Mouse (Mus musculus): Measurements from ENCODE around the gene Lce1b. TPM values are rescaled to one million over a fixed set of nuclear protein-coding genes. Genes with fewer than 3 reads are reported as not detected.
"Not testable (repeated sequence)": the region's sequence is repeated elsewhere in the genome, so short reads cannot be mapped to it uniquely, and the experiment has no call there.

The Lce1b gene
- not detected in 2 replicates for polyA plus RNA-seq (2015; fragmentation: Nextera tagmentation; extraction: Ambion mirVana)

GRCm38 (mm10) chr3:92656826-92657225 is at the start of gene Lce1b:
Gene Lce1b (minus strand): TSS chr3:92656926.
- Histone ChIP-seq H3K4me2 (ENCODE audit: low read depth, low read length) (no peak within 1 kb of the TSS), H3K4me1 (replicated peaks; ENCODE audit: control insufficient read depth, insufficient read depth, low read length) (no peaks in the 10 kb centered on the region), H3K27me3 (ENCODE audit: control insufficient read depth, insufficient read depth, low read depth, low read length) (no peaks in the 10 kb centered on the region), H3K36me3 (ENCODE audit: control insufficient read depth, insufficient read depth, low read length) (no peaks in the 10 kb centered on the region), H3K27ac (ENCODE audit: low read length) (no peak within 1 kb of the TSS), H3K9ac (ENCODE audit: low read length) (no peak within 1 kb of the TSS), H3K9me3 (ENCODE audit: control insufficient read depth, low read length) (no peaks in the 10 kb centered on the region), H3K4me3 (ENCODE audit: low read length) (no peak within 1 kb of the TSS)
- no peak for ATAC-seq (ENCODE audit: low read depth)

- Histone ChIP-seq H3K36me3 (ENCODE audit: control insufficient read depth, insufficient read depth, low read length) (no peaks in the 10 kb centered on the region), H3K4me3 (ENCODE audit: low read length) (no peak overlapping the region), H3K9ac (ENCODE audit: low read length) (no peak overlapping the region), H3K27me3 (ENCODE audit: control insufficient read depth, insufficient read depth, low read depth, low read length) (no peaks in the 10 kb centered on the region), H3K4me1 (replicated peaks; ENCODE audit: control insufficient read depth, insufficient read depth, low read length) (no peaks in the 10 kb centered on the region), H3K9me3 (ENCODE audit: control insufficient read depth, low read length) (no peaks in the 10 kb centered on the region), H3K27ac (ENCODE audit: low read length) (no peak overlapping the region), H3K4me2 (ENCODE audit: low read depth, low read length) (no peak overlapping the region)
- ATAC-seq (ENCODE audit: low read depth) = no peak
- WGBS = 0% methylated on average over 1 of the region's 1 CpGs
These were observed 37.9 kb upstream of the Lce1b start for GRCm38 (mm10) chr3:92694613-92695012.

- no peaks in the 10 kb centered on the region for H3K4me1 ChIP-seq (replicated peaks; ENCODE audit: control insufficient read depth, insufficient read depth, low read length)
- no peaks in the 10 kb centered on the region for H3K9me3 ChIP-seq (ENCODE audit: control insufficient read depth, low read length)
- H3K36me3 ChIP-seq (ENCODE audit: control insufficient read depth, insufficient read depth, low read length) = no peaks in the 10 kb centered on the region
- H3K27ac ChIP-seq (ENCODE audit: low read length) = no peak overlapping the region
- H3K9ac ChIP-seq (ENCODE audit: low read length) = no peak overlapping the region
- H3K4me2 ChIP-seq (ENCODE audit: low read depth, low read length) = no peak overlapping the region
- no peak overlapping the region for H3K4me3 ChIP-seq (ENCODE audit: low read length)
- no peaks in the 10 kb centered on the region for H3K27me3 ChIP-seq (ENCODE audit: control insufficient read depth, insufficient read depth, low read depth, low read length)
- ATAC-seq (ENCODE audit: low read depth) = no peak
These were observed 35.0 kb upstream of the Lce1b start for GRCm38 (mm10) chr3:92691688-92692087.

GRCm38 (mm10) chr3:92689154-92689553 is 32.4 kb upstream of the Lce1b start:
- not testable (repeated sequence) for H3K9me3 ChIP-seq (ENCODE audit: control insufficient read depth, low read length); H3K27ac ChIP-seq (ENCODE audit: low read length); H3K4me1 ChIP-seq (replicated peaks; ENCODE audit: control insufficient read depth, insufficient read depth, low read length); H3K4me2 ChIP-seq (ENCODE audit: low read depth, low read length); H3K4me3 ChIP-seq (ENCODE audit: low read length); H3K9ac ChIP-seq (ENCODE audit: low read length); H3K27me3 ChIP-seq (ENCODE audit: control insufficient read depth, insufficient read depth, low read depth, low read length); H3K36me3 ChIP-seq (ENCODE audit: control insufficient read depth, insufficient read depth, low read length); ATAC-seq (ENCODE audit: low read depth)
- 59% methylated on average over 16 of the region's 16 CpGs for WGBS

- no peak within 1 kb of the TSS for H3K27ac ChIP-seq (ENCODE audit: low read length)
- WGBS = 42% methylated on average over 2 of the region's 2 CpGs
- ATAC-seq (ENCODE audit: low read depth) = no peak
These were observed 30.4 kb upstream of the Lce1b start, which contains the start of gene Lce1d for GRCm38 (mm10) chr3:92687110-92687509. Gene Lce1d (minus strand): TSS chr3:92687210.

GRCm38 (mm10) chr3:92678947-92679346 is 22.2 kb upstream of the Lce1b start, which contains the start of gene Lce1c:
Gene Lce1c (plus strand): TSS chr3:92679247.
- no peak within 1 kb of the TSS for H3K27ac ChIP-seq (ENCODE audit: low read length)
- ATAC-seq (ENCODE audit: low read depth) = no peak
- H3K4me3 ChIP-seq (ENCODE audit: low read length) = no peak within 1 kb of the TSS
- 77% methylated on average over 4 of the region's 4 CpGs for WGBS
- no peak within 1 kb of the TSS for H3K9ac ChIP-seq (ENCODE audit: low read length)
- H3K36me3 ChIP-seq (ENCODE audit: control insufficient read depth, insufficient read depth, low read length) = no peaks in the 10 kb centered on the region
- no peaks in the 10 kb centered on the region for H3K4me1 ChIP-seq (replicated peaks; ENCODE audit: control insufficient read depth, insufficient read depth, low read length)
- H3K9me3 ChIP-seq (ENCODE audit: control insufficient read depth, low read length) = no peaks in the 10 kb centered on the region
- no peak within 1 kb of the TSS for H3K4me2 ChIP-seq (ENCODE audit: low read depth, low read length)
- no peaks in the 10 kb centered on the region for H3K27me3 ChIP-seq (ENCODE audit: control insufficient read depth, insufficient read depth, low read depth, low read length)

More at GRCm38 (mm10) chr3:92687110-92687509, 30.4 kb upstream of the Lce1b start, which contains the start of gene Lce1d:
- Histone ChIP-seq H3K4me2 (ENCODE audit: low read depth, low read length) (no peak within 1 kb of the TSS), H3K36me3 (ENCODE audit: control insufficient read depth, insufficient read depth, low read length) (no peaks in the 10 kb centered on the region), H3K27me3 (ENCODE audit: control insufficient read depth, insufficient read depth, low read depth, low read length) (no peaks in the 10 kb centered on the region), H3K9ac (ENCODE audit: low read length) (no peak within 1 kb of the TSS), H3K4me3 (ENCODE audit: low read length) (no peak within 1 kb of the TSS), H3K4me1 (replicated peaks; ENCODE audit: control insufficient read depth, insufficient read depth, low read length) (no peaks in the 10 kb centered on the region), H3K9me3 (ENCODE audit: control insufficient read depth, low read length) (no peaks in the 10 kb centered on the region)

- Histone ChIP-seq H3K27ac (ENCODE audit: low read length) (no peak within 1 kb of the TSS), H3K9ac (ENCODE audit: low read length) (no peak within 1 kb of the TSS), H3K4me2 (ENCODE audit: low read depth, low read length) (no peak within 1 kb of the TSS), H3K9me3 (ENCODE audit: control insufficient read depth, low read length) (no peaks in the 10 kb centered on the region), H3K27me3 (ENCODE audit: control insufficient read depth, insufficient read depth, low read depth, low read length) (no peaks in the 10 kb centered on the region), H3K4me3 (ENCODE audit: low read length) (no peak within 1 kb of the TSS), H3K36me3 (ENCODE audit: control insufficient read depth, insufficient read depth, low read length) (no peaks in the 10 kb centered on the region), H3K4me1 (replicated peaks; ENCODE audit: control insufficient read depth, insufficient read depth, low read length) (no peaks in the 10 kb centered on the region)
- ATAC-seq (ENCODE audit: low read depth) = no peak
These were observed 13.5 kb upstream of the Lce1b start, which contains the start of gene Lce1a2 for GRCm38 (mm10) chr3:92670215-92670614. Gene Lce1a2 (minus strand): TSS chr3:92670315.

GRCm38 (mm10) chr3:92648207-92648606 is 8.5 kb downstream of the Lce1b start, which contains the start of gene Lce1a1:
Gene Lce1a1 (minus strand): TSS chr3:92648307.
- no peak for ATAC-seq (ENCODE audit: low read depth)

GRCm38 (mm10) chr3:92639854-92640253 is 16.9 kb downstream of the Lce1b start:
- Histone ChIP-seq H3K9me3 (ENCODE audit: control insufficient read depth, low read length) (no peaks in the 10 kb centered on the region), H3K4me3 (ENCODE audit: low read length) (no peak overlapping the region), H3K4me1 (replicated peaks; ENCODE audit: control insufficient read depth, insufficient read depth, low read length) (no peaks in the 10 kb centered on the region), H3K36me3 (ENCODE audit: control insufficient read depth, insufficient read depth, low read length) (no peaks in the 10 kb centered on the region), H3K9ac (ENCODE audit: low read length) (no peak overlapping the region), H3K4me2 (ENCODE audit: low read depth, low read length) (no peak overlapping the region), H3K27me3 (ENCODE audit: control insufficient read depth, insufficient read depth, low read depth, low read length) (no peaks in the 10 kb centered on the region), H3K27ac (ENCODE audit: low read length) (no peak overlapping the region)
- ATAC-seq (ENCODE audit: low read depth) = no peak
- 89% methylated on average over 15 of the region's 15 CpGs for WGBS

More at GRCm38 (mm10) chr3:92648207-92648606, 8.5 kb downstream of the Lce1b start, which contains the start of gene Lce1a1:
- Histone ChIP-seq H3K27me3 (ENCODE audit: control insufficient read depth, insufficient read depth, low read depth, low read length) (no peaks in the 10 kb centered on the region), H3K9ac (ENCODE audit: low read length) (no peak within 1 kb of the TSS), H3K4me2 (ENCODE audit: low read depth, low read length) (no peak within 1 kb of the TSS), H3K4me1 (replicated peaks; ENCODE audit: control insufficient read depth, insufficient read depth, low read length) (no peaks in the 10 kb centered on the region), H3K27ac (ENCODE audit: low read length) (no peak within 1 kb of the TSS), H3K36me3 (ENCODE audit: control insufficient read depth, insufficient read depth, low read length) (no peaks in the 10 kb centered on the region), H3K4me3 (ENCODE audit: low read length) (no peak within 1 kb of the TSS), H3K9me3 (ENCODE audit: control insufficient read depth, low read length) (no peaks in the 10 kb centered on the region)
- 73% methylated on average over 1 of the region's 1 CpGs for WGBS

GRCm38 (mm10) chr3:92638653-92638991 is 18.1 kb downstream of the Lce1b start:
- Histone ChIP-seq H3K4me3 (ENCODE audit: low read length) (no peak overlapping the region), H3K27ac (ENCODE audit: low read length) (no peak overlapping the region), H3K4me1 (replicated peaks; ENCODE audit: control insufficient read depth, insufficient read depth, low read length) (no peaks in the 10 kb centered on the region), H3K36me3 (ENCODE audit: control insufficient read depth, insufficient read depth, low read length) (no peaks in the 10 kb centered on the region), H3K27me3 (ENCODE audit: control insufficient read depth, insufficient read depth, low read depth, low read length) (no peaks in the 10 kb centered on the region), H3K9ac (ENCODE audit: low read length) (no peak overlapping the region), H3K4me2 (ENCODE audit: low read depth, low read length) (no peak overlapping the region), H3K9me3 (ENCODE audit: control insufficient read depth, low read length) (no peaks in the 10 kb centered on the region)
- ATAC-seq (ENCODE audit: low read depth) = no peak
- WGBS = 66% methylated on average over 3 of the region's 3 CpGs
